Mouse (Mus musculus) erythroblast, embryonic 14.5 days (primary cell): ENCODE measurements at regions not wholly inside any gene's neighbourhood (a gene's known extent, or its start where the extent isn't known, plus 50 kb on each side); places are given as distances from the start of the nearest gene placed in this dataset.

ENCODE experiments used
- H3K27me3 ChIP-seq: 2 replicates; pipeline ENCODE4 v1.6.1; 2012; ENCODE audit warnings: inconsistent platforms; ENCODE audit not compliant: control insufficient read depth
- H3K36me3 ChIP-seq: 2 replicates; pipeline ENCODE4 v1.6.1; 2012; ENCODE audit warnings: mild to moderate bottlenecking, inconsistent platforms; ENCODE audit not compliant: control insufficient read depth
- H3K4me1 ChIP-seq: 2 replicates; pipeline ENCODE4 v1.6.1; 2012; ENCODE audit warnings: inconsistent platforms; ENCODE audit not compliant: control insufficient read depth
- H3K4me3 ChIP-seq: replicated peaks from 2 replicates; pipeline ENCODE3; 2012; ENCODE audit warnings: moderate library complexity, mild to moderate bottlenecking, inconsistent platforms
- H3K9me3 ChIP-seq: 2 replicates; pipeline ENCODE4 v1.6.1; 2012; ENCODE audit warnings: low read length, inconsistent platforms, mixed read lengths; ENCODE audit not compliant: control insufficient read depth
- GATA1 ChIP-seq: IDR thresholded peaks from 2 replicates; pipeline ENCODE4 v1.6.1; 2012; ENCODE audit warnings: low read length, inconsistent platforms, mixed read lengths
- TAL1 ChIP-seq: IDR thresholded peaks from 3 replicates; pipeline ENCODE4 v1.6.1; 2012; ENCODE audit warnings: low read length, inconsistent platforms, mixed read lengths

GRCm38 (mm10) chr6:94354451-94355095, 70.9 kb upstream of the Magi1 start:
- Histone ChIP-seq H3K4me1 (peaks cover 12% of the 10 kb centered on the region), H3K9me3 (no peaks in the 10 kb centered on the region), H3K36me3 (no peaks in the 10 kb centered on the region), H3K4me3 (no peak overlapping the region), H3K27me3 (no peaks in the 10 kb centered on the region)
- TF ChIP-seq TAL1 (no peak), GATA1 (no peak)

- Histone ChIP-seq H3K27me3 (no peaks in the 10 kb centered on the region), H3K36me3 (no peaks in the 10 kb centered on the region), H3K9me3 (no peaks in the 10 kb centered on the region), H3K4me1 (no peaks in the 10 kb centered on the region), H3K4me3 (no peak overlapping the region)
- TF ChIP-seq GATA1, result no peak
- TF ChIP-seq TAL1, result no peak
These were observed 60.6 kb upstream of the Magi1 start for GRCm38 (mm10) chr6:94344296-94344695.

- no peaks in the 10 kb centered on the region for H3K9me3 ChIP-seq
- H3K4me1 ChIP-seq, result no peaks in the 10 kb centered on the region
- no peak overlapping the region for H3K4me3 ChIP-seq
- no peaks in the 10 kb centered on the region for H3K36me3 ChIP-seq
- TF ChIP-seq GATA1 (no peak), TAL1 (no peak)
- H3K27me3 ChIP-seq, result no peaks in the 10 kb centered on the region
These were observed 56.8 kb upstream of the Magi1 start for GRCm38 (mm10) chr6:94340546-94340945.

- Histone ChIP-seq H3K36me3 (no peaks in the 10 kb centered on the region), H3K9me3 (no peaks in the 10 kb centered on the region), H3K4me1 (no peaks in the 10 kb centered on the region), H3K4me3 (no peak overlapping the region), H3K27me3 (no peaks in the 10 kb centered on the region)
- TF ChIP-seq TAL1 (no peak), GATA1 (no peak)
These were observed 52.5 kb upstream of the Magi1 start for GRCm38 (mm10) chr6:94336168-94336567.
